Mouse (Mus musculus): ENCODE measurements around the gene Trp53tg5.
A peak's percentile ranks its signal among the peaks of the same experiment; 100 is the strongest.

Gene Trp53tg5

GRCm38 (mm10) chr2:164449341-164450042 is 24.0 kb downstream of the Trp53tg5 start:
- DNase-seq (ENCODE audit: low read depth, low spot score), result no peak

GRCm38 (mm10) chr2:164448921-164449320 is 24.6 kb downstream of the Trp53tg5 start:
- no peak for DNase-seq (ENCODE audit: low read depth, low spot score)

GRCm38 (mm10) chr2:164448140-164448539 is 25.4 kb downstream of the Trp53tg5 start:
- DNase-seq (ENCODE audit: low read depth, low spot score), result no peak

GRCm38 (mm10) chr2:164446086-164446469 is 27.4 kb downstream of the Trp53tg5 start:
- no peak for DNase-seq (ENCODE audit: low read depth, low spot score)

- no peak for DNase-seq (ENCODE audit: low read depth, low spot score)
These were observed 28.0 kb downstream of the Trp53tg5 start for GRCm38 (mm10) chr2:164445399-164446085.

- DNase-seq (ENCODE audit: low read depth, low spot score), result no peak
These were observed 28.8 kb downstream of the Trp53tg5 start for GRCm38 (mm10) chr2:164444701-164445100.

- no peak for DNase-seq (ENCODE audit: low read depth, low spot score)
These were observed 30.0 kb downstream of the Trp53tg5 start, which contains the start of gene Sdc4 for GRCm38 (mm10) chr2:164443460-164444000. Gene Sdc4, minus strand, starts transcription at chr2:164443887.

- DNase-seq (ENCODE audit: low read depth, low spot score), result peak; percentile 54
These were observed 30.5 kb downstream of the Trp53tg5 start for GRCm38 (mm10) chr2:164443051-164443437.

GRCm38 (mm10) chr2:164442315-164443050 is 31.0 kb downstream of the Trp53tg5 start:
- DNase-seq (ENCODE audit: low read depth, low spot score), result no peak

- DNase-seq (ENCODE audit: low read depth, low spot score), result no peak
These were observed 31.8 kb downstream of the Trp53tg5 start for GRCm38 (mm10) chr2:164441731-164442130.

- DNase-seq (ENCODE audit: low read depth, low spot score), result no peak
These were observed 32.4 kb downstream of the Trp53tg5 start for GRCm38 (mm10) chr2:164441155-164441554.

GRCm38 (mm10) chr2:164440314-164440713 is 33.2 kb downstream of the Trp53tg5 start:
- no peak for DNase-seq (ENCODE audit: low read depth, low spot score)

GRCm38 (mm10) chr2:164439001-164439421 is 34.5 kb downstream of the Trp53tg5 start:
- DNase-seq (ENCODE audit: low read depth, low spot score), result no peak

- no peak for DNase-seq (ENCODE audit: low read depth, low spot score)
These were observed 35.3 kb downstream of the Trp53tg5 start for GRCm38 (mm10) chr2:164438257-164438656.

GRCm38 (mm10) chr2:164437710-164438109 is 35.8 kb downstream of the Trp53tg5 start:
- no peak for DNase-seq (ENCODE audit: low read depth, low spot score)

- DNase-seq (ENCODE audit: low read depth, low spot score), result no peak
These were observed 36.6 kb downstream of the Trp53tg5 start for GRCm38 (mm10) chr2:164436961-164437360.

GRCm38 (mm10) chr2:164436215-164436913 is 37.2 kb downstream of the Trp53tg5 start:
- DNase-seq (ENCODE audit: low read depth, low spot score), result no peak

GRCm38 (mm10) chr2:164435216-164436090 is 38.1 kb downstream of the Trp53tg5 start:
- DNase-seq (ENCODE audit: low read depth, low spot score), result no peak

GRCm38 (mm10) chr2:164434681-164435080 is 38.8 kb downstream of the Trp53tg5 start:
- DNase-seq (ENCODE audit: low read depth, low spot score), result no peak

GRCm38 (mm10) chr2:164433278-164433895 is 40.1 kb downstream of the Trp53tg5 start:
- no peak for DNase-seq (ENCODE audit: low read depth, low spot score)

Measured in embryo, embryonic 11.5 days (tissue).